Mouse (Mus musculus) heart, embryonic 14.5 days (tissue): ENCODE results near the gene Fgf18. TPM values are rescaled to one million over a fixed set of nuclear protein-coding genes. Genes with fewer than 3 reads are reported as not detected.

Source experiments
- ATAC-seq: fragments of 200-750 bp; cut with Nextera tagmentation; 2 replicates; pipeline ENCODE4 v1.8.0; 2017; ENCODE audit warnings: low read depth, moderate TSS enrichment; ENCODE audit not compliant: insufficient number of reproducible peaks, insufficient read depth, low FRiP score
- H3K27ac ChIP-seq, 2 experiments: fragments of 200-500 bp in 1 of 2; fragments of 300-500 bp in 1 of 2; sonication (generic) in 1 of 2; replicated peaks in 1 of 2; 2 replicates each; pipeline ENCODE4 v1.5.1; 2012 to 2014; ENCODE audit warnings: low read depth in 2 of 2, low read length in 2 of 2, control low read depth in 1 of 2, mild to moderate bottlenecking in 1 of 2, mixed read lengths in 1 of 2; ENCODE audit not compliant: control insufficient read depth in 1 of 2, insufficient read depth in 1 of 2
- H3K27me3 ChIP-seq: fragments of 300-500 bp; sonication (generic); 2 replicates; pipeline ENCODE4 v1.6.1; 2014; ENCODE audit warnings: mild to moderate bottlenecking, low read length, control low read depth; ENCODE audit not compliant: control insufficient read depth, insufficient read depth
- H3K36me3 ChIP-seq: fragments of 300-500 bp; sonication (generic); 2 replicates; pipeline ENCODE4 v1.6.1; 2014; ENCODE audit warnings: mild to moderate bottlenecking, control low read depth, low read length, mixed read lengths; ENCODE audit not compliant: control insufficient read depth, insufficient read depth
- H3K4me1 ChIP-seq, 2 experiments: fragments of 200-500 bp in 1 of 2; fragments of 300-500 bp in 1 of 2; sonication (generic) in 1 of 2; 2 replicates each; pipeline ENCODE4 v1.6.1; 2012 to 2014; ENCODE audit warnings: low read length in 2 of 2, control low read depth in 1 of 2, mixed read lengths in 1 of 2; ENCODE audit not compliant: control insufficient read depth in 2 of 2, insufficient read depth in 2 of 2
- H3K4me2 ChIP-seq: fragments of 300-500 bp; sonication (generic); 2 replicates; pipeline ENCODE4 v1.6.1; 2014; ENCODE audit warnings: mild to moderate bottlenecking, low read length
- H3K4me3 ChIP-seq, 2 experiments: fragments of 200-500 bp in 1 of 2; fragments of 300-500 bp in 1 of 2; sonication (generic) in 1 of 2; 2 replicates each; pipeline ENCODE4 v1.5.1; 2012 to 2014; ENCODE audit warnings: low read length in 2 of 2, mild to moderate bottlenecking in 2 of 2, control low read depth in 1 of 2, low read depth in 1 of 2, moderate library complexity in 1 of 2; ENCODE audit not compliant: control insufficient read depth in 1 of 2, insufficient read depth in 1 of 2
- H3K9ac ChIP-seq: fragments of 300-500 bp; sonication (generic); 2 replicates; pipeline ENCODE4 v1.6.1; 2014; ENCODE audit warnings: mild to moderate bottlenecking, low read length
- H3K9me3 ChIP-seq: fragments of 300-500 bp; sonication (generic); 2 replicates; pipeline ENCODE4 v1.6.1; 2016; ENCODE audit warnings: low read length, control low read depth; ENCODE audit not compliant: control insufficient read depth
- WGBS: fragments of 180-500 bp; shearing (Covaris S2); extraction: QIAGEN DNeasy Blood & Tissue Kit; methylation state at CpG from one replicate; pipeline ENCODE4 v1.1.7; 2014; 5-methylcytosine and 5-hydroxymethylcytosine counted together
- polyA plus RNA-seq: library from polyadenylated mRNA; unstranded; fragments of >200 nt; fragmentation: Nextera tagmentation; extraction: Ambion mirVana; gene quantifications from 2 replicates; pipeline ENCODE4 v1.2.1, GENCODE M21; 2014

The Fgf18 gene
- polyA plus RNA-seq, 1 experiment from 2014 or later, result 7.9 TPM

DNA sequence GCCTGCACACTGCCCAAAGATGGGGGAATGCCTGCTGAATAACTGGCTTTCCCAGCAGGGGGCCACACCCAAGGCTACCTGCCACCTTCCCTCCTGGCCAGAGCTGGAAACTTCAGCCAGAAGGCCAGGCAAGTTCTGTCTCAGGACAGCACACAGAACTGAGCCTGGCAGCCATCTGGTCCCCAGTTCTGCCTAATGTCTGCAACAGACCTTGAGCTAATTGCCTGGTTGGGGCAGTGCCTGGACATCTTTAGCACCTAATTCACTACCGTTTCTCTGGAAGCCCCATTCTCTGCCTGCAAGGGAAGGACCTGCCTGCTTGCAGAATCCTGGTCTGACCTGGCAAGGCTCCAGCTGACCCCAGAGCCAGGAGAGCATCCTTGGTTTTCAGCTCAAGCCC lies 34.8 kb downstream of the Fgf18 start:
- H3K27ac ChIP-seq, result no peak overlapping the region
- no peak overlapping the region for H3K4me2 ChIP-seq
- no peak for ATAC-seq
- no peaks in the 10 kb centered on the region for H3K9me3 ChIP-seq
- 29% methylated on average over 1 of the region's 1 CpGs for WGBS
- H3K27me3 ChIP-seq, result peaks cover 6% of the 10 kb centered on the region; the same call in 1 of the 2 replicates
- H3K4me1 ChIP-seq, result no peaks in the 10 kb centered on the region
- H3K4me3 ChIP-seq, result no peak overlapping the region
- H3K9ac ChIP-seq, result no peak overlapping the region
- H3K36me3 ChIP-seq, result 0 out of 2 replicates have a peak, but pooled peaks cover 1% of the 10 kb centered on the region

DNA sequence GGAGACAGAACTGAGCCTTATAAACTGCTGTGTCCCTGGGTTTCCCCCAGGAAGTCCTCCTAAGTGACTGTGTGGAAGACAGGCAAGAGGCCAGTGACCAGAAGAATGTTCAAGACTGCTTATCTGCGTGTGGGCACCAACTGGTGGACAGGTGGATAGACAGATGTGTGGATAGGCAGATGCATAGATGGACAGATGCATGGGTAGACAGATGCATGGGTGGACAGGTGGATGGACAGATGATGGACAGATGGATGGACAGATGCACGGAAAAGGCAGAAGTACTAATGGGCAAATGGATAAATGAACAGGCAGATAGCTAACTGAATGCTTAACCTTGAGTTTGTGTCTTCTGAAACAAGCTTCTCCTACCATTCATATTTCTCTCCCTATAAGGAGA lies 37.1 kb downstream of the Fgf18 start:
- ATAC-seq, result no peak
- H3K9me3 ChIP-seq, result no peaks in the 10 kb centered on the region
- peaks cover 6% of the 10 kb centered on the region; the same call in 1 of the 2 replicates for H3K27me3 ChIP-seq
- no peak overlapping the region for H3K27ac ChIP-seq
- 63% methylated on average over 2 of the region's 2 CpGs for WGBS
- H3K9ac ChIP-seq, result no peak overlapping the region
- no peak overlapping the region for H3K4me3 ChIP-seq
- no peaks in the 10 kb centered on the region for H3K36me3 ChIP-seq
- no peak overlapping the region for H3K4me2 ChIP-seq
- H3K4me1 ChIP-seq, result peaks cover 3% of the 10 kb centered on the region in 2 experiments; a peak in 2 of 4 replicates

DNA sequence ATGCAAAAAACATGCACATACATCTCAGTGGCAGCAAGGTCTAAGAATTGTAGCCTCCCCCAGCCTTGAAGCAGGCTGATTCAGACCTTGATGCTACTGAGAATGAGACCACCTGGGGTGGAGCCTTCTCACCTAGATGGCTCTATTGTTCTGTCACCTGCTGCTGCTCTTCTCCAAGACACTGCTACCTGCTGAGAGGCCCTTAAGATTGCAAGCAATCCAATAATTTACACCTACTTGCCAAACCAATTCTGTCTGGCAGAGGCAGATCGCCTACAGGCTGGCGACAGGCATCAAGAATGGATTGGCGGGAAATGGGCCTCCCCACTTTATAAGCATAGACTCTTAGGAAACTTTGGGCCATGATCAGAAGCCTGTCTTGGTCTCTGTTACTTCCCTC lies 39.7 kb downstream of the Fgf18 start:
- peaks cover 6% of the 10 kb centered on the region; the same call in 1 of the 2 replicates for H3K27me3 ChIP-seq

DNA sequence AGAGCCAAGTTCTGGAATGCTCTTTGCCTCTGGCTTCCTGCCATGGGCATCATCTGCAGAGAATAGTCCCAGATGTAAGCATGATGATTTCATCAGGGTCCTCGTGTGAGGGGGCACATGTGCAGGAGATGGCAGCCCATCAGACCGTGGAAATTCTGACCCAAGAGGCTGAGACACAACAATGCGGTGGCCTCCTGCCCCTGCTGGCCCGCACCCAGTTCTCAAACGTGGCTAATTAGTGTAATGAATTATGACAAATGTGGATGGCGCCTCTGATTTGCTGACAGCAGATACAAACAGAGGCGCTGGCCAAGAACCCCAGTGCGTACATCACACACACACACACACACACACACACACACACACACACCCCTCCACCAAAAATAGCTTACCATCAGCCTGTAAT lies 42.3 kb downstream of the Fgf18 start:
- ATAC-seq, result 0 out of 2 replicates have a peak, but pooled peaks have one; percentile 41
- H3K27ac ChIP-seq, result no peak overlapping the region
- H3K27me3 ChIP-seq, result no peaks in the 10 kb centered on the region
- H3K4me1 ChIP-seq, result peaks cover 8 to 10% of the 10 kb centered on the region in 2 experiments
- H3K36me3 ChIP-seq, result no peaks in the 10 kb centered on the region
- H3K4me3 ChIP-seq, result no peak overlapping the region
- 47% methylated on average over 8 of the region's 8 CpGs for WGBS
- no peaks in the 10 kb centered on the region for H3K9me3 ChIP-seq
- H3K4me2 ChIP-seq, result no peak overlapping the region
- H3K9ac ChIP-seq, result no peak overlapping the region

More for the DNA sequence above, 39.7 kb downstream of the Fgf18 start:
- H3K27ac ChIP-seq, result no peak overlapping the region
- H3K4me2 ChIP-seq, result no peak overlapping the region
- H3K36me3 ChIP-seq, result no peaks in the 10 kb centered on the region
- peaks cover 5 to 8% of the 10 kb centered on the region in 2 experiments; a peak in 3 of 4 replicates for H3K4me1 ChIP-seq
- H3K9me3 ChIP-seq, result no peaks in the 10 kb centered on the region
- H3K4me3 ChIP-seq, result no peak overlapping the region
- no peak overlapping the region for H3K9ac ChIP-seq
- 36% methylated on average over 3 of the region's 3 CpGs for WGBS
- no peak for ATAC-seq

DNA sequence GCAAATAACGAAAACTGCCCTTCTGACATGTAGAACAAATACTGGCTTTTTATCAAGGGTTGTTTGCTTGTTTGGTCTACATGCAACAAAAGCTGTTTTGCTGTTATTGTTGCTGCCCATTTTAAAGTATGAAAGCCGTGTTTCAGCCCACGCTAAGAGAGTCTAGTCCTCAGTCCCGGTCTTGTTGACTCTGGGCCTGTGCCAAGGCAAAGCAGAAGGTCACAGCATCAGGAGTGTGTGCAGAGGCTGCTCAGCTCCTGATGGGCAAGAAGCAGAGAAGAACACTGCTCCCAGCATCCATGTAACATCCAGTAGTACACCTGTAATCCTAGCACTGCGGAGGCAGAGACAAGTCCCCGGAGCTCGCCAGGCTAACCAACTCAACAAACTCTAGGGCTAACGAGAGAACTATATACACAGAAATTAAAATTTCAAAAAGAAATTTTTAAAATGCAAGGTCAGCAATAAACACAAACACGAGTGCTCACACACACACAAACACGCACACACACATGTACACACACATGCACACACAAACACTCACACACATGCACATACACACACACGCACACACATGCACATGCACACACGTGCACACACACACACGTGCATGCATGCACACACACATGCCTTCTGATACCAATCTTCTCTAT lies 43.8 kb downstream of the Fgf18 start:
- ATAC-seq, result no peak
- 82% methylated on average over 13 of the region's 13 CpGs for WGBS

DNA sequence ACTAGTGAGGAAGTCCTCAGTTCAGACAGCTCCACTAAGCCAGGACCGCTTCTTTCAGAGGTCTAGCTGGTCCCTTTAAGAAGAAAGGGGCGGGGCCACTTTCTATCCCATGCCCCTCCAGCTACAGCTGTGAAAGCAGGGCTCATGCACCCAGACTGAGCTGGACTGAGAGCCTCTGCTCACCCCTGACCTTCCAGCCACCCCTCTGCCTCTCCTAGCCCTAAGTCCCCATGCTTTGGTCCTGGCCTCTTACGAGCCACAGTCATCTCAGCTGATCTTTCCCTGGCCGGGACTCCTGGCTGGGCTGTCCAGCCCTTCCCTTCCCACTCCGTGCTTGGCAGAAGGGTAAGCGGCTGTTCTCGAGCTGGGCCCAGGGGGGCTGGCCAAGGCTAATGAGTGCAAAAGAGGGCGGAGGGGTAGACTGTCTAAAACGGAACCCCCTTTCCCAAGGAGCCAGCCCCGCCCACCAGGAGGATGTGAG lies 47.1 kb downstream of the Fgf18 start:
- peak overlapping the region; percentile 40; the same call in 1 of the 2 replicates for H3K9ac ChIP-seq
- H3K27me3 ChIP-seq, result no peaks in the 10 kb centered on the region
- WGBS, result 25% methylated on average over 10 of the region's 10 CpGs
- no peak overlapping the region for H3K27ac ChIP-seq
- H3K4me1 ChIP-seq, result peaks cover 5 to 7% of the 10 kb centered on the region in 2 experiments
- H3K4me3 ChIP-seq, result peak overlapping the region; percentile 25 to 27
- ATAC-seq, result peak; percentile 52
- no peaks in the 10 kb centered on the region for H3K36me3 ChIP-seq
- no peaks in the 10 kb centered on the region for H3K9me3 ChIP-seq
- H3K4me2 ChIP-seq, result peak overlapping the region; percentile 61

More for the DNA sequence above, 43.8 kb downstream of the Fgf18 start:
- Histone ChIP-seq H3K4me3 (no peak overlapping the region), H3K4me2 (no peak overlapping the region), H3K9me3 (no peaks in the 10 kb centered on the region), H3K36me3 (no peaks in the 10 kb centered on the region), H3K27me3 (no peaks in the 10 kb centered on the region), H3K4me1 (peaks cover 8 to 10% of the 10 kb centered on the region in 2 experiments), H3K27ac (no peak overlapping the region), H3K9ac (no peak overlapping the region)

- Histone ChIP-seq H3K9ac (no peak overlapping the region), H3K36me3 (no peaks in the 10 kb centered on the region), H3K27ac (no peak overlapping the region), H3K4me1 (peaks cover 0 to 5% of the 10 kb centered on the region in 2 experiments; a peak in 1 of 4 replicates), H3K4me3 (no peak overlapping the region), H3K9me3 (no peaks in the 10 kb centered on the region), H3K4me2 (no peak overlapping the region), H3K27me3 (no peaks in the 10 kb centered on the region; the same call in 1 of the 2 replicates)
- 75% methylated on average over 4 of the region's 4 CpGs for WGBS
- ATAC-seq, result no peak
Measured at GRCm38 (mm10) chr11:33099425-33099824, 47.8 kb downstream of the Fgf18 start.
